Mouse (Mus musculus) E14TG2a.4 (cell line): Measurements from ENCODE around the gene Il25.
"Not testable (repeated sequence)": the region's sequence is repeated elsewhere in the genome, so short reads cannot be mapped to it uniquely, and the experiment has no call there.

ENCODE experiments used
- CTCF ChIP-seq: conservative IDR thresholded peaks from 2 replicates; pipeline ENCODE4 v1.5.1; 2014; ENCODE audit warnings: low read length
- NANOG ChIP-seq: IDR thresholded peaks from 2 replicates; pipeline ENCODE4 v1.6.1; 2014; ENCODE audit warnings: borderline replicate concordance, low read length, mixed read lengths
- POU5F1 ChIP-seq: IDR thresholded peaks from 2 replicates; pipeline ENCODE4 v1.6.1; 2014; ENCODE audit warnings: low read length, borderline replicate concordance

DNA sequence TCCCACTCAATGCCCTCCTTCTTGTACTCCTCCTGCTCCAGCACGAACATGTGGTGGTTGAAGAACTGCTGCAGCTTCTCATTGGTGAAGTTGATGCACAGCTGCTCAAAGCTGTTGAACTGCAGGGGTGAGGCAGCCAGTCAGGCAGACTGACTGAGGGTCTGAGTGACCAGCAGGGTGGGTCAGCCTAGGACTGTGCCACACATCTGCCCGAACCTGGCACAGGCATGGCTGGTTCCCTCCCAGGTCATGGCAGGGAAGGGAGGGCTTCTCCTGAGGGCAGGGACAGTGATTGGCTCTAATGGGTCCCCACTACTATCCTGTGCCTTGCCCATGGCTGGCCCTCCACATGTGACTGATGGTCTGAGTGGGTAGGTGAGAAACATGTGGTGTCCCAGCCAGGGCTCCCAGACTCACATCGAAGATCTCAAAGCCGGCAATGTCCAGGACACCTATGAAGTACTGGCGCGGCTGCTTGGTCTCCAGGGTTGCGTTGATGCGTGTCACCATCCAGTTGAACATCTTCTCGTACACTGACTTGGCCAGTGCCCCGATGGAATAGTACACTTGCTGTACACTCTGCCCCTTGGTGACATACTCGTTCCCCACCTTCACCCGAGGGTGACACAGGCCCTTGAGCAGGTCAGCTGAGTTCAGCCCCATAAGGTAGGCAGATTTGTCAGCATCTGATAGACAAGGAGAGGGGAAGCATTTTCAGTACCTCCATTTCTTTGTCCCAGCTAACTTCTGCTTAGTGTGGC is 27.5 kb downstream of the Il25 start:
- not testable (repeated sequence) for TF ChIP-seq CTCF, POU5F1, NANOG
